Mouse (Mus musculus): ENCODE data around the gene Zbtb37.

DNA sequence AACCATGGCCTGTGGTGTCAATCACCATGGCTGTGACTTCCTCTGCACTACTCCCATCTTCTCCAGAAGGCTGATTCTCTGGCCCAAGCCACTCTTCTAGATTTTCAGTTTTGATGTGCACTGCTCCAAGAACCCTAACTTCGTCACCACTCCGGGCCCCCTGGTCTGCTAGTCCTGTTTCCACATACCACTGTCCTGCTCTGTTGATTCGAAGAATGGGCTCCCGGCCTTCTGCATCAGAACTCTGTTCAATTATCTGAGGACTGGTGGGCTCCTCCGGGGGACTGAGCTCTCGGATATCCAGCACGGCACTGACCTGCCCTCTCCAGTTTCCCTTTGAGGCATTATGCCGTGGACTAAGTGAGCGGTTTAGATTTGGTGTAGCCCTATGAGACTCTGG lies 2.8 kb downstream of the Zbtb37 start:
- TF ChIP-seq CTCF (IDR thresholded peaks at IDR 0.05; ENCODE audit: control insufficient read depth, insufficient read depth, insufficient read length) (no peak), FOSL1 (IDR thresholded peaks at IDR 0.05; ENCODE audit: insufficient read depth, low read length, poor library complexity, severe bottlenecking) (no peak), USF1 (IDR thresholded peaks at IDR 0.05; ENCODE audit: low read depth) (no peak), MYOG (IDR thresholded peaks at IDR 0.05; ENCODE audit: control insufficient read depth, extremely low read depth, insufficient read length) (no peak), MAX (IDR thresholded peaks at IDR 0.05) (no peak), MYOD1 (IDR thresholded peaks at IDR 0.05; ENCODE audit: control insufficient read depth, insufficient read length, low read depth) (no peak), CEBPB (IDR thresholded peaks at IDR 0.05; ENCODE audit: low read depth) (no peak)

All from C2C12 (cell line).